Mouse (Mus musculus) adrenal gland, postnatal 0 days (tissue): ENCODE results near the gene Csdc2. TPM values are rescaled to one million over a fixed set of nuclear protein-coding genes. Genes with fewer than 3 reads are reported as not detected.

Experiments used
- polyA plus RNA-seq: library from polyadenylated mRNA; unstranded; fragments of >200 nt; fragmentation: Nextera tagmentation; extraction: Ambion mirVana; gene quantifications from 2 replicates; pipeline ENCODE4 v1.2.1, GENCODE M21; 2015

The Csdc2 gene
- polyA plus RNA-seq: 31.4 and 48.3 TPM in 2 replicates

DNA sequence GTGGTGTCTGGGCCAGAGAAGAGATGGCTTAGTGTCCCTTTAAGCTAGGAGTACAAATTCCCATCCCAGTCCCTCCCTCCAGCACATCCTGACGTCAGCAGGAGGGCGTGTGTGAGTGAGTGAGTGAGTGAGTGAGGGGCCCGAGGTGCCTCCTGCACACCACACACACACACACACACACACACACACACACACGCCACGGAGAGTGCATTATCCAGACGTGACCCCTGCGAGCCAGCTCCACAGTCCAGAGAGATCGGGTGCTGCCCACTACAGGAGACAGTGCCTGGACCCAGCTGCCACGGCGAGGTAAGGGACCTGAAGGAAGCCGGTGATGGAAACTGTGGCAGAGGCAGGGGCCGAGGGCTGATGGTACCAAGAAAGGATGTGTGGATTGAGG is at the start of gene Csdc2:
Gene Csdc2 (plus strand): TSS at position 81 of the 400 bp plus-strand sequence.

DNA sequence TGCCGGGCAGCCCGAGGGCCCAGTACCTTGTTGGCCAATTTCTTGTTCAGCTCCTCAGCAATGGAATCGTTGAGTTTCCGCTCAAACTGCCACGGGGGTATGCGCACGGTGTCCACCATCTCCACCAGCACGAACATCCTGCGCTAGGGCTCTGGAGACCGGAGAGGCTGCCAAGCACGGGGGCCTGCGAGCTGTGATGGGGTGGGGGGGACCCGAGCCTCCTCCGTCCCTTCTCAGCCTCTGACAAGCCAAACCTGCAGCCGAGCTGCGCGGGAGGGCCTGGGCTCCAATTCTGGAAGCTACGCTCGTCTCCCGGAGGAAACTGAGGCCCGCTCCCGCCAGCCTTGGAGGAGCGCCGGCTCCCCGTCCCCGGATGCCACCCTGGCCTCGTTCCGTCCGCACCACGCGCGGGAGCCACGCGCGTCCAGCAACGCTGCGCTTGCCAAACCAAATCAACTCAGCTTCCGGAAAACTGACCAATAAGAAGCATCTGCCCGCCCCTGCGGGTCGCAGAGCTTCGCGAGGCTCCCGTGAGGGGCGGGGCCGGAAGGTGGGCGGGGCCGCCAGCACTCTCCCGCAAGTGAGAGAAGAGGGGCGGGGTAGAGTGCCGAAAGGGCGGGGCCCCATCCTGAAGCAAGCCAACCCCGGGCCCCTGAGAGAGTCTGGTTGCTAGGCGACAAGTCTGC is 10.7 kb upstream of the Csdc2 start, which contains the start of gene Polr3h:
Gene Polr3h (minus strand): TSS at position 481 of the 686 bp plus-strand sequence.

DNA sequence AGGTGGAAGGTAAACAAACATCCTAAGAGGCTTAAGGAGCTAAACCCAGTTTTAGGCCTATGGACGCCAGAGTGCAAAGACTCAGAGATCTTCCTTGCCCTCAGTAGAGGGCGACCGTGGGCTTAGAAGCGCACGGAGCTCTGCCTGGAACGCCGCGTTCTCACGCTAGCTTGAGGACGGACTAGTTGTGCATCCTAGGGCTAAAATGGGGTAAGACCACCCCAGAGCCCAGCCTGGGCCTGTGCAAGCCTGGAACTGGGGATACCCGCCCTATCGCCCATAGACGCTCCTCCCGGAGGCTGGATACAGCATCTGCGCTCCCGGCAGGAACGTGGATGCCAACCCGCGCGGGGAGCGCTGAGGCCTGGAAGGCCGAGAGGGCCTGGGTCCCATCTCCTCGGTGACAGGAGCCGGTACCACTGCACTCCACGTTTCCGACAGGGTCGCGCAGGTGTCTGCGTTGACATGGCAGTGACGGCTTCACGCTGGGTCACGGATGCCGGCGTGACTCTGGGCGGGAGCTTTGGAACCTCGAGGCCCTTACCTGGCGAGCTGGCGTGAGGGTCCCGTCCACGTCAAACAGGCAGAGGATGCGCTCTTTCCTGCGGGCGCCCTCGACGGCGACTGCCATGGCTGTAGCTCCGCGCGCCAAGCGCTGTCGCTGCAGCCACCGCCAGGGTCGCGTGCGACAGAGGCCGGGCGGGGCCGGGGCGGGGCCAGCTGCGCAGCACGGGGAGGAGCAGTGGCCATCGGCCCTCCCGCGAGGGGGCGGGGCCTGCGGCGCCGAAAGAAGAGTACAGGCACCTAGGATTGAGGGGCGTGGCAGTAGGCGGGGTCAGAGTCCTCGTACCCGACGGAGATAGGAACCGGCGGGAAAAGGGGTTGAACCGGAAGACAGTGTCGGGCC is 23.9 kb downstream of the Csdc2 start, which contains the start of gene Pmm1:
Gene Pmm1 (minus strand): TSS at position 760 of the 907 bp plus-strand sequence.

DNA sequence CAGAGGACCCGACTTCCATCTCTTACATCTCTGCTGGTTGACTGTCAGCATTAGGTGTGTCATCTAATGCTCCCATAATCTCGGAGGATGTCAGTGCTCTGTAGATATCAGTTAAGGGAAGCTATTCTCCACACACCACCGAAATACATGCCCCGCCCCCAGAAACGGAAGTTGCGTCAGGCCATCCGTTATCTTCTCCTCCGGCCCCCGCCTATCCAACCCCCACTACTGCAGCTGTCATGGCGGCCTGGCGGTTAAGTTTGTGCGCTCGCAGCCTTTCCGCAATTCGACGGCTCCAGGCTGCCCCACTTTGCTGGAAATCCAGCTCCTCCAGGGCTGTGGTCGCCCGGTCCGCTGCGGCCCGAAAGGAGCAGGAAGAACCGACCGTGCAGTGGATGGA is 43.8 kb downstream of the Csdc2 start, which contains the start of gene 1700029P11Rik:
Gene 1700029P11Rik (plus strand): TSS at position 220 of the 400 bp plus-strand sequence.

DNA sequence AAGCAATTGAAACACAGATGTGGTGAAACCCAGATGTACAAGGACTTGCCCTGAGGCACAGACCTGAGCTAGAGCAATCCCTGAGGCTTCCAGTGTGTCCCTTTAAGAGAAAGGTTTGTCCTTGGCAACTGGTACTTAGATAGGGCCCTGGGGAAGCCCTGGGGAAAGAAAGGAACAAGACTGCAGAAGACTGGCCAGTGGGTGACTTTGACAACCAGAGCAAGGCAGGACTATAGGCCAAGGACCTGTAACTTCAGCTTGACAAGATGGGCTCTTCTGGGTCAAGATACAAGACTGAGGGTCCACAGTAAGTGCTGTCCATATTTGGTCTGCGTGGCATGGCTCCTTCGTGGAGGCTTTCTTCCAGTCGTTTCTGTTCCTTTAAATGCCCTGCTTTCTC is 51.1 kb downstream of the Csdc2 start, which contains the start of gene Xrcc6:
Gene Xrcc6 (plus strand): TSS at position 190 of the 400 bp plus-strand sequence.

Other genes with a start within 250 kb of the Csdc2 start
- 4.4 and 8.4 TPM in 2 replicates for gene Chadl, start 239.5 kb upstream of the Csdc2 start, polyA plus RNA-seq
- gene Zc3h7b, start 191.7 kb upstream of the Csdc2 start, polyA plus RNA-seq: 15.4 and 19.5 TPM in 2 replicates
- gene Rangap1, start 191.2 kb upstream of the Csdc2 start, polyA plus RNA-seq: 27.0 and 27.6 TPM in 2 replicates
- gene Tef, start 134.3 kb upstream of the Csdc2 start, polyA plus RNA-seq: 28.3 and 34.4 TPM in 2 replicates
- 19.7 and 22.3 TPM in 2 replicates for gene Tob2, start 78.0 kb upstream of the Csdc2 start, polyA plus RNA-seq
- gene Phf5a, start 64.8 kb upstream of the Csdc2 start, polyA plus RNA-seq: 53.5 and 65.5 TPM in 2 replicates
- gene Aco2, start 64.5 kb upstream of the Csdc2 start, polyA plus RNA-seq: 101 and 150 TPM in 2 replicates
- 57.3 and 83.5 TPM in 2 replicates for gene Polr3h, start 10.5 kb upstream of the Csdc2 start, polyA plus RNA-seq
- gene Pmm1, start 24.2 kb downstream of the Csdc2 start, polyA plus RNA-seq: 89.3 and 111 TPM in 2 replicates
- gene 1700029P11Rik, start 43.8 kb downstream of the Csdc2 start, polyA plus RNA-seq: not detected in 2 replicates
- 64.9 and 130 TPM in 2 replicates for gene Xrcc6, start 51.1 kb downstream of the Csdc2 start, polyA plus RNA-seq
- 28.6 and 66.0 TPM in 2 replicates for gene Desi1, start 97.1 kb downstream of the Csdc2 start, polyA plus RNA-seq
- 171 and 189 TPM in 2 replicates for gene Snu13, start 110.8 kb downstream of the Csdc2 start, polyA plus RNA-seq
- not detected in 2 replicates for gene 4930407I10Rik, start 122.4 kb downstream of the Csdc2 start, polyA plus RNA-seq
- gene Mei1, start 133.2 kb downstream of the Csdc2 start, polyA plus RNA-seq: not detected in 2 replicates
- gene Ccdc134, start 191.2 kb downstream of the Csdc2 start, polyA plus RNA-seq: 5.3 and 5.7 TPM in 2 replicates
- 53.9 and 76.2 TPM in 2 replicates for gene Srebf2, start 210.4 kb downstream of the Csdc2 start, polyA plus RNA-seq